Mouse (Mus musculus) myocyte (in vitro differentiated cells): ENCODE data around the gene Snapc2. TPM values are rescaled to one million over a fixed set of nuclear protein-coding genes. Genes with fewer than 3 reads are reported as not detected.

Experiments used
- H3K27me3 ChIP-seq: one replicate; pipeline ENCODE4 v1.6.1; 2011; ENCODE audit not compliant: control insufficient read depth, insufficient read depth, insufficient read length
- H3K36me3 ChIP-seq: one replicate; pipeline ENCODE4 v1.6.1; 2011; ENCODE audit not compliant: control insufficient read depth, insufficient read depth
- H3K4me2 ChIP-seq: one replicate; pipeline ENCODE4 v1.6.1; 2011; ENCODE audit warnings: low read depth, control low read depth
- H3K4me3 ChIP-seq: one replicate; pipeline ENCODE4 v1.5.1; 2011; ENCODE audit warnings: mild to moderate bottlenecking, control low read depth, moderate library complexity
- H3K79me2 ChIP-seq: one replicate; pipeline ENCODE4 v1.6.1; 2011; ENCODE audit not compliant: control insufficient read depth, insufficient read depth
- H3ac ChIP-seq: one replicate; pipeline ENCODE4 v1.6.1; 2011; ENCODE audit not compliant: control insufficient read depth, insufficient read length
- CEBPB ChIP-seq: IDR thresholded peaks from 2 replicates; pipeline ENCODE4 v1.6.1; 2011; ENCODE audit warnings: mild to moderate bottlenecking, moderate library complexity; ENCODE audit not compliant: poor library complexity, insufficient read depth, severe bottlenecking
- E2F4 ChIP-seq: IDR thresholded peaks from one replicate; pipeline ENCODE4 v1.6.1; 2011; ENCODE audit warnings: mild to moderate bottlenecking, control low read depth, moderate library complexity; ENCODE audit not compliant: insufficient read depth
- MAX ChIP-seq: IDR thresholded peaks from one replicate; pipeline ENCODE4 v1.6.1; 2011; ENCODE audit warnings: low read depth, mild to moderate bottlenecking, control low read depth
- MYOD1 ChIP-seq, 3 experiments: IDR thresholded peaks; one replicate each; pipeline ENCODE4 v1.6.1; 2011; ENCODE audit warnings: control low read depth in 2 of 3, low read depth in 2 of 3, mild to moderate bottlenecking in 2 of 3, moderate library complexity in 1 of 3; ENCODE audit not compliant: insufficient read length in 2 of 3, control insufficient read depth in 1 of 3
- MYOG ChIP-seq, 3 experiments: IDR thresholded peaks; one replicate each; pipeline ENCODE4 v1.6.1; 2011; ENCODE audit warnings: control low read depth in 2 of 3, low read depth in 2 of 3, mild to moderate bottlenecking in 2 of 3; ENCODE audit not compliant: insufficient read length in 2 of 3, control insufficient read depth in 1 of 3, insufficient read depth in 1 of 3
- POLR2A ChIP-seq: IDR thresholded peaks from one replicate; pipeline ENCODE4 v1.6.1; 2011; ENCODE audit warnings: low read depth, mild to moderate bottlenecking, control low read depth, moderate library complexity; ENCODE audit not compliant: insufficient read length
- POLR2AphosphoS2 ChIP-seq: IDR thresholded peaks from one replicate; pipeline ENCODE4 v1.6.1; 2011; ENCODE audit warnings: low read depth, control low read depth; ENCODE audit not compliant: insufficient read length
- REST ChIP-seq: IDR thresholded peaks from one replicate; pipeline ENCODE4 v1.6.1; 2011; ENCODE audit warnings: mild to moderate bottlenecking, control low read depth, moderate library complexity; ENCODE audit not compliant: insufficient read depth, insufficient read length
- SRF ChIP-seq: IDR thresholded peaks from one replicate; pipeline ENCODE4 v1.6.1; 2011; ENCODE audit warnings: low read depth; ENCODE audit not compliant: control insufficient read depth, insufficient read length
- TCF12 ChIP-seq: IDR thresholded peaks from one replicate; pipeline ENCODE4 v1.6.1; 2011; ENCODE audit warnings: mild to moderate bottlenecking, control low read depth; ENCODE audit not compliant: poor library complexity, insufficient read depth, severe bottlenecking
- TCF3 ChIP-seq: IDR thresholded peaks from one replicate; pipeline ENCODE4 v1.6.1; 2011; ENCODE audit warnings: low read depth, control low read depth; ENCODE audit not compliant: insufficient read length
- USF1 ChIP-seq: IDR thresholded peaks from one replicate; pipeline ENCODE4 v1.6.1; 2011; ENCODE audit warnings: low read depth, mild to moderate bottlenecking, control low read depth, moderate library complexity
- polyA plus RNA-seq: library from polyadenylated mRNA; unstranded; fragments of >200 nt; fragmentation: generic; extraction: Trizol; gene quantifications from one replicate; pipeline ENCODE4 v1.2.1, GENCODE M21; 2012; ENCODE audit warnings: missing spikeins

The Snapc2 gene
- polyA plus RNA-seq, 1 experiment: 36.2 TPM

DNA sequence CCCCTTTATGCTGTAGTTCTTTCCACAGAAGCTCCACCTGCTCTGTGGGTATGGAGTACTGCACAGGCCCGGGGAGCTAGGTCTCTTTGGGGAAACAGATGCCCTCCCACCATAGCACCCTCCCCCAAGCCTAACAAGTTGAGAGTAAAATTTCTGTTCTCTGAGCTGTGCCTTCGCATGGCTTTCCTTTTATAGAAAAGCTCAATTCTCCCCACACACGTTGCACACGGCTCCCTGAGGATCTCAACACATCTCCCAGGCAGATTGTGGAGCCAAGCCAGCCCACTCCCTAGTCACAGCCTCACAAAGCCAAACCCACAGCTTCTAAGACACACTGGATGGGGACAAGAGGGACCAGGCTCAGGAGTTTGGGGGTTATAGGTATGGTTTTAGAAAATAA lies 4.0 kb downstream of the Snapc2 start:
- Histone ChIP-seq H3K4me3 (no peak overlapping the region), H3K36me3 (peaks cover 5% of the 10 kb centered on the region), H3ac (no peak overlapping the region), H3K4me2 (no peak overlapping the region), H3K79me2 (no peaks in the 10 kb centered on the region), H3K27me3 (no peaks in the 10 kb centered on the region)
- TF ChIP-seq REST (no peak), MYOD1 (IDR thresholded peaks at IDR 0.05; ENCODE audit: control insufficient read depth in 1 of 3, insufficient read length in 2 of 3, low read depth in 2 of 3) (no peak), POLR2AphosphoS2 (no peak), CEBPB (no peak), MAX (no peak), POLR2A (no peak), MYOG (IDR thresholded peaks at IDR 0.05; ENCODE audit: control insufficient read depth in 1 of 3, insufficient read depth in 1 of 3, insufficient read length in 2 of 3, low read depth in 2 of 3) (no peak), E2F4 (no peak), SRF (no peak), TCF12 (no peak), USF1 (no peak), TCF3 (no peak)

DNA sequence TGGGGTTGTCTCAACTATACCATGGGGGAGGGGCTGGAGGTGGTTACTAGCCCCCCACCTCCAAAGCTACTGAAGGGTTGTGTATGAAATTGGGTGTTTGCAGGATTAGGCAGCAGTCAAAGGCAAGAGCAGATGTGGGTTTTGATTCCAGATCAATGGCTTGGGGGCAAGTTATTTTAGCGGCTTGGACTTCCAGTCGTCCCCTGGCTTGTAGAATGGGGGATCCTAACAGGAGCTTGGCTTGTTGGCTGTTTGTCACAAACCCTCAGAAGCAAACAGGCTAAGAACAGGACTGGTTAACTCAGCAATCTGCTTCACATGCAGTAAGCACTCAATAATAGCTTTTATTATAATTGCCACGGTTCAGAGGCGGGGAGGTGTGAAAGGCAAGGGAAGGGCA lies 4.5 kb downstream of the Snapc2 start:
- peaks cover 5% of the 10 kb centered on the region for H3K36me3 ChIP-seq
- TF ChIP-seq MYOG (IDR thresholded peaks at IDR 0.05; ENCODE audit: control insufficient read depth in 1 of 3, insufficient read depth in 1 of 3, insufficient read length in 2 of 3, low read depth in 2 of 3): no peak
- TF ChIP-seq SRF: no peak
- TF ChIP-seq USF1: no peak
- TF ChIP-seq MAX: no peak
- TF ChIP-seq REST: no peak
- no peak for TF ChIP-seq TCF3

DNA sequence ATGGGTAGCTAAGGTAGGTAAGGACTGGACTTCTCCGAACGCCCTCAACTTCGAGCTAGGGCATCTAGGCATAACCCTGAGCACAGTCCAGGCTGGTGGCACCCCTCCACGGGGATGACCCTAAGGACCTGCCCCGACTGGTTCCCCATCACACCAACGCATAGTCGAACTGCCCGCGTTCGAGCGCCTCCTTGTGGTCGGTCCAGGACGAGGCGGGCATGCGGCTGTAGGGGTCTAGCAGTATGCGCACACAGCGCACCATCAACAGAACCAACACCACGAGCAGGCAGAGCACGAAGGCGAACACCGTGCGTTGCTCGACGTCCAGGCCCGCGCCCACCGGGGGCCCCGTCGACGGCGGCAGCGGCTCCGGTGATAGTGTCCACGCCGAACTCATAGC lies 5.4 kb downstream of the Snapc2 start:
- H3ac ChIP-seq: peak overlapping the region; percentile 22

More for the DNA sequence above, 4.5 kb downstream of the Snapc2 start:
- H3ac ChIP-seq: no peak overlapping the region
- no peaks in the 10 kb centered on the region for H3K27me3 ChIP-seq
- H3K4me2 ChIP-seq: no peak overlapping the region
- H3K79me2 ChIP-seq: no peaks in the 10 kb centered on the region
- no peak overlapping the region for H3K4me3 ChIP-seq

DNA sequence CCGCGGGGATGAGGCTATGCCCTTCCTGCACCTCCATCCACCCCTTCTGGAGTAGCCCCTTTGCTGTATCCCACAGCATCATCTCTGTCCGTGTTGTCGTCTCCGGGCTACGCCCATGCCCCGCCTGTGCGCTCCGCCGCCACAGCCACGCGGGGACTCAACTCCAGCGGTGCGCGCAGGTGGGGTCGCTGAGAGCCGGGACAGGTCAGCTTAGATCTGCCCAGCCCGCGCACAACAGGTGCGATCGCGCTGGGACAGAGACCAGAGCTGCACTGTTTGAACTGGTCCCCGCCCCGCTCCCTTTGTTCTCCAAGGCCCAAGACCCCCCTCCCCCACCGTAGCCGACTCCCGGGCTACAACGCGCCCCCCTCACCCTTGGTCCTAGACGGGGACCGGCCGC lies 5.8 kb downstream of the Snapc2 start:
- H3K27me3 ChIP-seq: no peaks in the 10 kb centered on the region
- H3K36me3 ChIP-seq: peaks cover 9% of the 10 kb centered on the region
- no peaks in the 10 kb centered on the region for H3K79me2 ChIP-seq
- peak overlapping the region; percentile 77 for H3K4me2 ChIP-seq
- H3ac ChIP-seq: peak overlapping the region; percentile 22
- no peak for TF ChIP-seq TCF12
- peak in 1 of 3 experiments; percentile 4 for TF ChIP-seq MYOG (IDR thresholded peaks at IDR 0.05; ENCODE audit: control insufficient read depth in 1 of 3, insufficient read depth in 1 of 3, insufficient read length in 2 of 3, low read depth in 2 of 3)
- peak; percentile 43 for TF ChIP-seq POLR2AphosphoS2
- TF ChIP-seq USF1: no peak
- peak in 2 of 3 experiments; percentile 32 to 46 for TF ChIP-seq MYOD1 (IDR thresholded peaks at IDR 0.05; ENCODE audit: control insufficient read depth in 1 of 3, insufficient read length in 2 of 3, low read depth in 2 of 3)
- H3K4me3 ChIP-seq: peak overlapping the region; percentile 31

More for the DNA sequence above, 5.4 kb downstream of the Snapc2 start:
- Histone ChIP-seq H3K79me2 (no peaks in the 10 kb centered on the region), H3K4me2 (peak overlapping the region; percentile 77), H3K27me3 (no peaks in the 10 kb centered on the region), H3K36me3 (peaks cover 9% of the 10 kb centered on the region), H3K4me3 (peak overlapping the region; percentile 31)
- TF ChIP-seq TCF12: no peak
- TF ChIP-seq MAX: no peak
- TF ChIP-seq POLR2AphosphoS2: peak; percentile 22

DNA sequence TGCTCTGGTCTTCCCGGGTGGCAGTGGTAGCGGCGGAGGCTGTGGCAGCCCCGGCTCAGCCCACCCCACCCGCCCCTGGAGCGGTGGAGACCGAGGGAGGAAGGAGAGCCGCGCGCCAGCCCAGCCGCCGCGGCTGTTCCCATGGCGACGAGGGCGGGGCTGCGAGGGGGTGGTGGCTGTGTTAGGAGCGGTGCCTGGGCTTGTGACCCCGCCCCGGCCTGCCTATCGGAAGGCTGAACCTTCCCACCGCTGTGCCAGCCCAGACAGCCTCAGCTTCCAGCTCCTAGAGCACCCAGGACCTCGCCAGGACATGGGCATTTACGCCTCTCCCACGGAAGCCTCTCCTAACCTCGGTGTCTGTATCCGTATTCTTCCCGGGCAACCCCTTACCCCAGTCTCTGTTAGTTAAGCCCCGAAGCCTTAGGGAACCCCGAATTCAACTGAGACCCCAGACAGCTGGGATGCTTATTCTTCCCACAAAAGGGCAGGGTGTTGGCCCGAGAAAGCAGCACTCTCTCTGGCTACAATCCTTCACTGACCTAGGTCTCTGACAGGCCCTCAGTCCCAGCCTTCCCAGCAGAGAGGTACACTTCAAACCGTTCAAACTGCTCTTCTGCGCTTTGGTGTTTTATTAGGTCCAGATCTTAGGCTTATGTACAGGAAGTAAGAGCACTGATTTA lies 6.4 kb downstream of the Snapc2 start, which contains the start of gene Ctxn1:
TSS of gene Ctxn1 (minus strand) at position 150 of the 680 bp plus-strand sequence.
- peak within 1 kb of the TSS; percentile 22 for H3ac ChIP-seq
- H3K27me3 ChIP-seq: no peaks in the 10 kb centered on the region
- H3K79me2 ChIP-seq: no peaks in the 10 kb centered on the region
- peaks cover 9% of the 10 kb centered on the region for H3K36me3 ChIP-seq
- H3K4me3 ChIP-seq: peak within 1 kb of the TSS; percentile 31
- TF ChIP-seq MYOD1 (IDR thresholded peaks at IDR 0.05; ENCODE audit: control insufficient read depth in 1 of 3, insufficient read length in 2 of 3, low read depth in 2 of 3) (no peak), SRF (no peak), POLR2A (peak; percentile 63), E2F4 (no peak), TCF3 (no peak), POLR2AphosphoS2 (peak; percentile 95), USF1 (no peak)
- peak within 1 kb of the TSS; percentile 77 for H3K4me2 ChIP-seq
